Mouse (Mus musculus): ENCODE data around the gene Trim58. TPM values are rescaled to one million over a fixed set of nuclear protein-coding genes. Genes with fewer than 3 reads are reported as not detected.

Trim58 gene
- total RNA-seq, 2 experiments from 2014 or later = not detected

- no peak for DNase-seq
- no peak within 1 kb of the TSS for H3K4me3 ChIP-seq
- H3K27ac ChIP-seq = no peak within 1 kb of the TSS
- TF ChIP-seq CTCF (IDR thresholded peaks at IDR 0.05) = no peak
- intact Hi-C loops (cut with DNase I) = no loop called here
Observed at GRCm38 (mm10) chr11:58680799-58681198, 40.5 kb downstream of the Trim58 start, which contains the start of gene Olfr320. Gene Olfr320 (plus strand): TSS chr11:58681099.

DNA sequence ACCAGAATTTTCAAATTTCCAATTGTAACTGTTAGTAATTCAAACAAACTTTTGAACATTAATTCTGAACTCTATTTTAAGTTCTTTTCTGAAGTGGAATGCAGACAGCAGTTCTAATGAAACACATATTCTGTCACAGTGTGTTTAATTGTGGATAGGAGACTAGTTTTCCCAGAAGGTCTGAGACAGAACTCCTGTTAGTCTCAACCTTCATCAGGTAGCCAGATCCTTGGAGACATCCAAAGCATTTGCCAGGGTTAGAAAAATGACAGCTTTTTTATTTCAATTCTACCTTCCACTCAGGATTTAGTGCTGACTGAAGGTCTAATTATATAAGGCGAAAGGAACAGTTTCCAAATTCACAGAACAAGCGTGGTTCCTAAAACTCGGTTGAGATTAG lies 58.6 kb downstream of the Trim58 start, which contains the start of gene Olfr319:
Gene Olfr319 (plus strand): TSS at position 301 of the 400 bp plus-strand sequence.
- no peak within 1 kb of the TSS for H3K27ac ChIP-seq
- intact Hi-C loops (cut with DNase I) = no loop called here
- H3K4me3 ChIP-seq = no peak within 1 kb of the TSS
- DNase-seq = no peak
- no peak for TF ChIP-seq CTCF (IDR thresholded peaks at IDR 0.05)

Other genes starting within 250 kb of the Trim58 start
- not detected for gene 1810065E05Rik, start 219.4 kb upstream of the Trim58 start, total RNA-seq (2021)
- not detected for gene Gm12253, start 207.9 kb upstream of the Trim58 start, total RNA-seq (2021)
- gene Lypd9, start 187.5 kb upstream of the Trim58 start, total RNA-seq (2021) = not detected
- gene Olfr30, start 178.2 kb upstream of the Trim58 start, total RNA-seq (2021) = not detected
- not detected for gene Olfr332, start 147.9 kb upstream of the Trim58 start, total RNA-seq (2021)
- gene Olfr331, start 137.9 kb upstream of the Trim58 start, total RNA-seq (2021) = not detected
- gene Olfr330, start 105.6 kb upstream of the Trim58 start, total RNA-seq (2021) = not detected
- gene Olfr329-ps, start 94.0 kb upstream of the Trim58 start, total RNA-seq (2021) = not detected
- gene Olfr328, start 84.8 kb upstream of the Trim58 start, total RNA-seq (2021) = not detected
- gene Olfr224, start 69.9 kb upstream of the Trim58 start, total RNA-seq (2021) = not detected
- not detected for gene Olfr325, start 62.7 kb upstream of the Trim58 start, total RNA-seq (2021)
- not detected for gene Olfr324, start 45.4 kb upstream of the Trim58 start, total RNA-seq (2021)
- under 1 TPM in 1 of 2 experiments, not detected in 1; 0.22 TPM for gene 2210407C18Rik, start 24.4 kb upstream of the Trim58 start, total RNA-seq (2021)
- not detected for gene Olfr323, start 10.0 kb upstream of the Trim58 start, total RNA-seq (2021)
- not detected for gene Olfr322, start 18.3 kb downstream of the Trim58 start, total RNA-seq (2021)
- gene Olfr320, start 40.6 kb downstream of the Trim58 start, total RNA-seq (2021) = not detected
- gene Olfr319, start 58.7 kb downstream of the Trim58 start, total RNA-seq (2021) = not detected
- not detected for gene Olfr318, start 83.5 kb downstream of the Trim58 start, total RNA-seq (2021)
- not detected for gene Olfr317, start 98.7 kb downstream of the Trim58 start, total RNA-seq (2021)
- gene Olfr316, start 112.3 kb downstream of the Trim58 start, total RNA-seq (2021) = not detected
- gene Olfr315, start 132.7 kb downstream of the Trim58 start, total RNA-seq (2021) = not detected
- gene Olfr314, start 142.5 kb downstream of the Trim58 start, total RNA-seq (2021) = not detected
- not detected for gene Fam183b, start 161.5 kb downstream of the Trim58 start, total RNA-seq (2021)
- gene Olfr313, start 174.5 kb downstream of the Trim58 start, total RNA-seq (2021) = not detected
- not detected for gene Olfr312, start 188.8 kb downstream of the Trim58 start, total RNA-seq (2021)
- gene Olfr311, start 198.8 kb downstream of the Trim58 start, total RNA-seq (2021) = not detected
- gene Gm12258, start 206.7 kb downstream of the Trim58 start, total RNA-seq (2021) = 1 to 10 TPM in 1 of 2 experiments, under 1 TPM in 1; 0.89 to 1.1 TPM
- gene 2810021J22Rik, start 226.8 kb downstream of the Trim58 start, total RNA-seq (2021) = 1 to 10 TPM in 1 of 2 experiments, under 1 TPM in 1; 0.69 to 1.3 TPM

Measured in gastrocnemius, adult 2 months (tissue).